Mouse (Mus musculus): Measurements from ENCODE around the gene Gm21885. TPM values are rescaled to one million over a fixed set of nuclear protein-coding genes. Genes with fewer than 3 reads are reported as not detected.

The Gm21885 gene
- polyA plus RNA-seq, 2 experiments, result not detected

- peaks cover 23 to 37% of the 10 kb centered on the region in 2 experiments for H3K4me1 ChIP-seq (replicated peaks; ENCODE audit: control insufficient read depth in 2 of 2, insufficient read depth in 2 of 2, low read length in 1 of 2)
- no peaks in the 10 kb centered on the region for H3K27me3 ChIP-seq (ENCODE audit: control insufficient read depth, insufficient read depth, low read length)
- no peaks in the 10 kb centered on the region for H3K9me3 ChIP-seq (ENCODE audit: control insufficient read depth, low read length)
- no peak for ATAC-seq (ENCODE audit: insufficient read depth)
- TF ChIP-seq CTCF (IDR thresholded peaks at IDR 0.05; ENCODE audit: low read depth), result no peak
- TF ChIP-seq EP300 (IDR thresholded peaks at IDR 0.05; ENCODE audit: low read depth), result no peak
- H3K4me3 ChIP-seq (ENCODE audit: insufficient read depth in 1 of 2, low read depth in 2 of 2, low read length in 2 of 2), result no peak overlapping the region
- H3K9ac ChIP-seq (replicated peaks), result no peak overlapping the region; the same call in 1 of the 2 replicates
- no peak overlapping the region for H3K4me2 ChIP-seq (ENCODE audit: low read depth)
- no peak for DNase-seq (ENCODE audit: low read depth in 3 of 3, low spot score in 3 of 3)
- H3K36me3 ChIP-seq (replicated peaks; ENCODE audit: control insufficient read depth, insufficient read depth, low read depth), result no peaks in the 10 kb centered on the region
- H3K27ac ChIP-seq, result no peak overlapping the region
These were observed 12.9 kb upstream of the Gm21885 start for GRCm38 (mm10) chr11:94268761-94269160.

DNA sequence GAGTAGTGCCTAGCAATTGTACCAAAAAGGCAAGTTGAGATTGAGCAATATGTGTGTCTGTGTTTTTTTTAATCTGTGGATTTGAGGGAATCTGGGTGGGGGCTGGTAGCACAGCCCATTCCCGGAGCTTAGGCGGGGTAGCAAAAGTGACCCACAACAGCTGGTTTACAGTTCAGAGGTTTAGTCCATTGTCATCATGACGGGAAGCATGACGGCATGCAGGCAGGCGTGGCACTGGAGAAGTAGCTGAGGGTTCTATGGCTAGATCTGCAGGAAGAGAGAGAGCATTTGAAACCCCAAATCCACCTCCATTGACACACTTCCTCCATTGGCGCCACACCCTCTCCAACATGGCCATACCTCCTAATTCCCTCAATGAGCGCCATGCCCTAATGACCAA lies 11.8 kb upstream of the Gm21885 start:
- H3K9ac ChIP-seq (replicated peaks), result no peak overlapping the region
- no peak overlapping the region for H3K27ac ChIP-seq
- DNase-seq (ENCODE audit: low read depth in 3 of 3, low spot score in 3 of 3), result no peak
- H3K4me2 ChIP-seq (ENCODE audit: low read depth), result no peak overlapping the region
- no peaks in the 10 kb centered on the region for H3K9me3 ChIP-seq (ENCODE audit: control insufficient read depth, low read length)
- ATAC-seq (ENCODE audit: insufficient read depth), result no peak
- H3K36me3 ChIP-seq (replicated peaks; ENCODE audit: control insufficient read depth, insufficient read depth, low read depth), result no peaks in the 10 kb centered on the region
- no peak overlapping the region for H3K4me3 ChIP-seq (ENCODE audit: insufficient read depth in 1 of 2, low read depth in 2 of 2, low read length in 2 of 2)
- 74% methylated on average over 7 of the region's 7 CpGs for WGBS (ENCODE audit: insufficient replicate concordance)
- H3K27me3 ChIP-seq (ENCODE audit: control insufficient read depth, insufficient read depth, low read length), result no peaks in the 10 kb centered on the region
- H3K4me1 ChIP-seq (replicated peaks; ENCODE audit: control insufficient read depth in 2 of 2, insufficient read depth in 2 of 2, low read length in 1 of 2), result peaks cover 32 to 47% of the 10 kb centered on the region in 2 experiments
- TF ChIP-seq CTCF (IDR thresholded peaks at IDR 0.05; ENCODE audit: low read depth) (no peak), EP300 (IDR thresholded peaks at IDR 0.05; ENCODE audit: low read depth) (no peak)

DNA sequence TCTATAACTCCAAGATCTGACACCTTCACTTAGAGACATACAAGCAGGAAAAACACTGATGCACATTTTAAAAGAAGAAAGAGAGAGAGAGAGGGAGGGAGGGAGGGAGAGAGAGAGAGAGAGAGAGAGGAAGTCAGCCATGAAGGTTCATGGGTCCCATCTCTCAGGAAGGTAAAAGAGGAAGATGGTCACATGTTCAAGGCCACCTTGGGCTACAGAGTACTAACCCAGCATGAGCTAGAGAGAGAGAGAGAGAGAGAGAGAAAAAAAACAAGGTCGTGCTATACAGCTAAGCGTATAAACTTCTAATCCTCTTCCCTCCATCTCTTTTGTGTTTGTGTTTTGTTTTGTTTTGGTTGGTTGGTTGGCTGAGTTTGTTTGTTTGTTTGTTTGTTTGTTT lies 10.7 kb upstream of the Gm21885 start:
- Histone ChIP-seq H3K4me3 (ENCODE audit: insufficient read depth in 1 of 2, low read depth in 2 of 2, low read length in 2 of 2) (no peak overlapping the region), H3K27me3 (ENCODE audit: control insufficient read depth, insufficient read depth, low read length) (no peaks in the 10 kb centered on the region), H3K4me2 (ENCODE audit: low read depth) (no peak overlapping the region), H3K9ac (replicated peaks) (no peak overlapping the region), H3K9me3 (ENCODE audit: control insufficient read depth, low read length) (no peaks in the 10 kb centered on the region), H3K27ac (no peak overlapping the region), H3K36me3 (replicated peaks; ENCODE audit: control insufficient read depth, insufficient read depth, low read depth) (no peaks in the 10 kb centered on the region), H3K4me1 (replicated peaks; ENCODE audit: control insufficient read depth in 2 of 2, insufficient read depth in 2 of 2, low read length in 1 of 2) (peaks cover 30 to 43% of the 10 kb centered on the region in 2 experiments)
- DNase-seq (ENCODE audit: low read depth in 3 of 3, low spot score in 3 of 3) (no peak), ATAC-seq (ENCODE audit: insufficient read depth) (no peak)
- WGBS (ENCODE audit: insufficient replicate concordance), result 52% methylated on average over 2 of the region's 2 CpGs
- no peak for TF ChIP-seq CTCF (IDR thresholded peaks at IDR 0.05; ENCODE audit: low read depth)
- no peak for TF ChIP-seq EP300 (IDR thresholded peaks at IDR 0.05; ENCODE audit: low read depth)

GRCm38 (mm10) chr11:94272960-94273927 lies 8.4 kb upstream of the Gm21885 start:
- no peak overlapping the region for H3K4me2 ChIP-seq (ENCODE audit: low read depth)
- H3K27me3 ChIP-seq (ENCODE audit: control insufficient read depth, insufficient read depth, low read length), result no peaks in the 10 kb centered on the region
- H3K27ac ChIP-seq, result no peak overlapping the region
- no peak overlapping the region for H3K9ac ChIP-seq (replicated peaks)
- WGBS (ENCODE audit: insufficient replicate concordance), result 76% methylated on average over 21 of the region's 21 CpGs
- DNase-seq (ENCODE audit: low read depth in 3 of 3, low spot score in 3 of 3) (no peak), ATAC-seq (ENCODE audit: insufficient read depth) (no peak)
- H3K4me3 ChIP-seq (ENCODE audit: insufficient read depth in 1 of 2, low read depth in 2 of 2, low read length in 2 of 2), result no peak overlapping the region
- TF ChIP-seq CTCF (IDR thresholded peaks at IDR 0.05; ENCODE audit: low read depth) (no peak), EP300 (IDR thresholded peaks at IDR 0.05; ENCODE audit: low read depth) (no peak)
- H3K36me3 ChIP-seq (replicated peaks; ENCODE audit: control insufficient read depth, insufficient read depth, low read depth), result no peaks in the 10 kb centered on the region
- peaks cover 16 to 33% of the 10 kb centered on the region in 2 experiments for H3K4me1 ChIP-seq (replicated peaks; ENCODE audit: control insufficient read depth in 2 of 2, insufficient read depth in 2 of 2, low read length in 1 of 2)
- no peaks in the 10 kb centered on the region for H3K9me3 ChIP-seq (ENCODE audit: control insufficient read depth, low read length)

GRCm38 (mm10) chr11:94274206-94274867 lies 7.3 kb upstream of the Gm21885 start:
- H3K4me3 ChIP-seq (ENCODE audit: insufficient read depth in 1 of 2, low read depth in 2 of 2, low read length in 2 of 2), result no peak overlapping the region
- H3K36me3 ChIP-seq (replicated peaks; ENCODE audit: control insufficient read depth, insufficient read depth, low read depth), result no peaks in the 10 kb centered on the region
- no peak overlapping the region for H3K27ac ChIP-seq
- TF ChIP-seq CTCF (IDR thresholded peaks at IDR 0.05; ENCODE audit: low read depth) (no peak), EP300 (IDR thresholded peaks at IDR 0.05; ENCODE audit: low read depth) (peak; percentile 75)
- peak overlapping the region; percentile 14; the same call in 1 of the 2 replicates for H3K4me2 ChIP-seq (ENCODE audit: low read depth)
- WGBS (ENCODE audit: insufficient replicate concordance), result 48% methylated on average over 10 of the region's 10 CpGs
- H3K27me3 ChIP-seq (ENCODE audit: control insufficient read depth, insufficient read depth, low read length), result no peaks in the 10 kb centered on the region
- H3K9me3 ChIP-seq (ENCODE audit: control insufficient read depth, low read length), result no peaks in the 10 kb centered on the region
- peaks cover 16 to 32% of the 10 kb centered on the region in 2 experiments for H3K4me1 ChIP-seq (replicated peaks; ENCODE audit: control insufficient read depth in 2 of 2, insufficient read depth in 2 of 2, low read length in 1 of 2)
- no peak overlapping the region for H3K9ac ChIP-seq (replicated peaks)
- DNase-seq (ENCODE audit: low read depth in 3 of 3, low spot score in 3 of 3) (peak; percentile 49 to 59 (median 58)), ATAC-seq (ENCODE audit: insufficient read depth) (peak; percentile 79)
